Comparison of ENCODE assay signal across 25 mouse cellular contexts in the genomic region with DNA sequence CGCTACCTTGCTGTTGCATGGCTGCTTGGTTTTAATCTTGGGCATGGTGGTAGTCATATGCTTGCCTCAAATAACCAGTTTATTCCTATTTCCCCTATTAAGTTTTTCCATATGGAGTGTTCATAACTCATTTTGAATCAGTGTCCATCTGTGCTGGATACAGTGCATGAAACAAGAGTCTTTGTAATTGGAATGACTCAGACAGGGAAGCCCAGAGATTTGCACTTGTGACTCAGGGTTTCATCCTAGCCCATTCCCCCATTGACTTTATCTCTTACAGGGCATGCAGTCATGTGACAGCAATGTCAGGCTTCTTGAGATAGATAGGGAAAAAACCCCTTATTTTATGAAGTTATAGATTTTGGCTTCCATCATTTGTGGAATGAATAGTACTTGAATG.
"Had no signal": no experiment of that assay in that cellular context is flagged by ENCODE, and none has a peak within 500 bp of the region (broad histone marks: within the 10 kb centered on the region; RNA-seq: fewer than 3 reads in every experiment).

No protein-coding gene starts in this region.

- H3K36me3 ChIP-seq: heart, embryonic 10.5 days; heart, embryonic 12.5 days; hindbrain, embryonic 10.5 days; hindbrain, embryonic 13.5 days; hindbrain, embryonic 15.5 days; kidney, embryonic 15.5 days; limb, embryonic 13.5 days; limb, embryonic 15.5 days; liver, embryonic 12.5 days had no signal

- H3K27ac ChIP-seq: heart, embryonic 10.5 days; hindbrain, embryonic 10.5 days; hindbrain, embryonic 13.5 days; hindbrain, embryonic 15.5 days; hindbrain, postnatal 0 days; kidney, embryonic 15.5 days; kidney, postnatal 0 days; limb, embryonic 13.5 days; limb, embryonic 15.5 days; liver, embryonic 12.5 days; liver, embryonic 14.5 days had no signal

- ATAC-seq: hindbrain, postnatal 0 days; intestine, embryonic 16.5 days; liver, embryonic 12.5 days had no signal

- DNase-seq: gastrocnemius, postnatal 14 days; heart, adult 18-20 months; heart, postnatal 10 days; heart, postnatal 4 days; kidney, adult 11 months; kidney, adult 2 months; kidney, adult 9 months; kidney, postnatal 14 days; kidney, postnatal 36 days; layer of hippocampus, adult 9-11 months; layer of hippocampus, postnatal 36 days; left cerebral cortex, postnatal 4 days had no signal

- H3K4me3 ChIP-seq: heart, embryonic 10.5 days; heart, embryonic 12.5 days; hindbrain, embryonic 10.5 days; hindbrain, embryonic 13.5 days; hindbrain, embryonic 15.5 days; kidney, embryonic 15.5 days; limb, embryonic 13.5 days; limb, embryonic 15.5 days; liver, embryonic 12.5 days had no signal

- H3K27me3 ChIP-seq: heart, embryonic 12.5 days; hindbrain, embryonic 13.5 days; hindbrain, embryonic 15.5 days; kidney, embryonic 15.5 days; limb, embryonic 13.5 days; limb, embryonic 15.5 days; liver, embryonic 12.5 days had no signal

- H3K9ac ChIP-seq: heart, embryonic 12.5 days; hindbrain, embryonic 13.5 days; hindbrain, embryonic 15.5 days; kidney, embryonic 15.5 days; limb, embryonic 13.5 days; limb, embryonic 15.5 days; liver, embryonic 12.5 days; liver, embryonic 14.5 days had no signal

- H3K4me2 ChIP-seq: heart, embryonic 12.5 days; hindbrain, embryonic 13.5 days; hindbrain, embryonic 15.5 days; kidney, embryonic 15.5 days; limb, embryonic 13.5 days; limb, embryonic 15.5 days; liver, embryonic 12.5 days had no signal

- H3K4me1 ChIP-seq: heart, embryonic 10.5 days; heart, embryonic 12.5 days; hindbrain, embryonic 10.5 days; limb, embryonic 13.5 days; limb, embryonic 15.5 days; liver, embryonic 12.5 days had no signal

- H3K9me3 ChIP-seq: heart, embryonic 10.5 days; heart, embryonic 12.5 days; hindbrain, embryonic 10.5 days; hindbrain, embryonic 13.5 days; hindbrain, embryonic 15.5 days; kidney, embryonic 15.5 days; limb, embryonic 13.5 days; limb, embryonic 15.5 days; liver, embryonic 12.5 days had no signal
